Mouse (Mus musculus) limb, embryonic 14.5 days (tissue): Measurements from ENCODE around the gene Ppil6. TPM values are rescaled to one million over a fixed set of nuclear protein-coding genes. Genes with fewer than 3 reads are reported as not detected.

Experiments used
- ATAC-seq: fragments of 200-750 bp; cut with Nextera tagmentation; 2 replicates; pipeline ENCODE4 v1.8.0; 2017; ENCODE audit warnings: low read depth, moderate number of reproducible peaks, moderate TSS enrichment; ENCODE audit not compliant: low FRiP score
- DNase-seq: peaks from one replicate; pipeline ENCODE4 v3.0.0-alpha.2; 2015; ENCODE audit warnings: low spot score
- H3K27ac ChIP-seq: fragments of 300-500 bp; sonication (generic); replicated peaks from 2 replicates; pipeline ENCODE4 v1.5.1; 2014; ENCODE audit warnings: low read depth, mild to moderate bottlenecking, low read length, moderate library complexity, mixed read lengths
- H3K27me3 ChIP-seq: fragments of 300-500 bp; sonication (generic); 2 replicates; pipeline ENCODE4 v1.6.1; 2014; ENCODE audit warnings: low read length, mixed read lengths; ENCODE audit not compliant: control insufficient read depth, insufficient read depth
- H3K36me3 ChIP-seq: fragments of 300-500 bp; sonication (generic); 2 replicates; pipeline ENCODE4 v1.6.1; 2014; ENCODE audit warnings: mild to moderate bottlenecking, low read length, moderate library complexity, mixed read lengths; ENCODE audit not compliant: control insufficient read depth, insufficient read depth
- H3K4me1 ChIP-seq: fragments of 300-500 bp; sonication (generic); 2 replicates; pipeline ENCODE4 v1.6.1; 2014; ENCODE audit warnings: antibody characterized with exemption, low read length, mixed read lengths; ENCODE audit not compliant: control insufficient read depth, insufficient read depth
- H3K4me2 ChIP-seq: fragments of 300-500 bp; sonication (generic); replicated peaks from 2 replicates; pipeline ENCODE4 v1.6.1; 2014; ENCODE audit warnings: low read depth, mild to moderate bottlenecking, low read length, moderate library complexity; ENCODE audit not compliant: severe bottlenecking
- H3K4me3 ChIP-seq: fragments of 300-500 bp; sonication (generic); replicated peaks from 2 replicates; pipeline ENCODE4 v1.5.1; 2014; ENCODE audit warnings: low read length
- H3K9ac ChIP-seq: fragments of 300-500 bp; sonication (generic); 2 replicates; pipeline ENCODE4 v1.6.1; 2014; ENCODE audit warnings: mild to moderate bottlenecking, low read depth, low read length, moderate library complexity; ENCODE audit not compliant: severe bottlenecking
- H3K9me3 ChIP-seq: fragments of 300-500 bp; sonication (generic); 2 replicates; pipeline ENCODE4 v1.6.1; 2016; ENCODE audit warnings: low read length; ENCODE audit not compliant: control insufficient read depth
- POLR2A ChIP-seq: fragments of 200-500 bp; IDR thresholded peaks from 2 replicates; pipeline ENCODE4 v1.8.0; 2012; ENCODE audit warnings: inconsistent platforms, mild to moderate bottlenecking, moderate library complexity, borderline replicate concordance; ENCODE audit not compliant: insufficient read depth, insufficient read length; ENCODE audit errors: extremely low read depth
- WGBS: fragments of 180-500 bp; shearing (Covaris S2); extraction: QIAGEN DNeasy Blood & Tissue Kit; methylation state at CpG from one replicate; pipeline ENCODE4 v1.1.7; 2014; 5-methylcytosine and 5-hydroxymethylcytosine counted together
- polyA plus RNA-seq, 2 experiments: library from polyadenylated mRNA; depleted of rRNA in 1 of 2; stranded (reverse) in 1 of 2; unstranded in 1 of 2; fragments of >200 nt; fragmentation: Nextera tagmentation in 1 of 2; extraction: Ambion mirVana in 1 of 2; gene quantifications; 2 replicates each; pipeline versions ENCODE4 v1.2.1 to v1.2.3; 2012 to 2014

The Ppil6 gene
- polyA plus RNA-seq, 2 experiments, result 0.52 to 0.58 TPM

GRCm38 (mm10) chr10:41473782-41474468, 16.3 kb upstream of the Ppil6 start:
- DNase-seq, result no peak
- no peak for ATAC-seq
- no peak for TF ChIP-seq POLR2A
- no peak overlapping the region for H3K4me2 ChIP-seq
- H3K27me3 ChIP-seq, result no peaks in the 10 kb centered on the region
- H3K27ac ChIP-seq, result no peak overlapping the region
- no peaks in the 10 kb centered on the region for H3K9me3 ChIP-seq
- no peak overlapping the region for H3K9ac ChIP-seq
- H3K36me3 ChIP-seq, result 0 out of 2 replicates have a peak, but pooled peaks cover 11% of the 10 kb centered on the region
- 79% methylated on average over 6 of the region's 6 CpGs for WGBS
- no peak overlapping the region for H3K4me3 ChIP-seq
- peaks cover 19% of the 10 kb centered on the region for H3K4me1 ChIP-seq

- H3K4me2 ChIP-seq, result no peak overlapping the region
Measured at GRCm38 (mm10) chr10:41474981-41475391, 15.3 kb upstream of the Ppil6 start.

GRCm38 (mm10) chr10:41476171-41477017, 13.8 kb upstream of the Ppil6 start, which contains the start of gene Mical1:
Gene Mical1, plus strand, starts transcription at chr10:41476314.
- DNase-seq (peak; percentile 67), ATAC-seq (peak; percentile 71)
- peaks cover 19% of the 10 kb centered on the region for H3K4me1 ChIP-seq
- H3K9ac ChIP-seq, result peak within 1 kb of the TSS; percentile 76
- peaks cover 26% of the 10 kb centered on the region for H3K36me3 ChIP-seq
- H3K4me2 ChIP-seq, result peak within 1 kb of the TSS; percentile 67
- H3K27ac ChIP-seq, result peak within 1 kb of the TSS; percentile 84
- 1% methylated on average over 35 of the region's 35 CpGs for WGBS
- peak within 1 kb of the TSS; percentile 64 for H3K4me3 ChIP-seq
- H3K9me3 ChIP-seq, result no peaks in the 10 kb centered on the region
- TF ChIP-seq POLR2A, result peak; percentile 65; the same call in 1 of the 2 replicates
- H3K27me3 ChIP-seq, result no peaks in the 10 kb centered on the region

More at GRCm38 (mm10) chr10:41474981-41475391, 15.3 kb upstream of the Ppil6 start:
- Histone ChIP-seq H3K27ac (0 out of 2 replicates have a peak overlapping the region, but pooled peaks have one; percentile 38), H3K36me3 (peaks cover 19% of the 10 kb centered on the region), H3K9ac (no peak overlapping the region), H3K27me3 (no peaks in the 10 kb centered on the region), H3K4me3 (no peak overlapping the region), H3K9me3 (no peaks in the 10 kb centered on the region), H3K4me1 (peaks cover 19% of the 10 kb centered on the region)
- TF ChIP-seq POLR2A, result no peak
- no peak for DNase-seq
- WGBS, result 52% methylated on average over 1 of the region's 1 CpGs
- ATAC-seq, result no peak

GRCm38 (mm10) chr10:41477018-41477277, 13.3 kb upstream of the Ppil6 start:
- DNase-seq, result peak; percentile 35
- WGBS, result 3% methylated on average over 9 of the region's 9 CpGs
- peak overlapping the region; percentile 64 for H3K4me3 ChIP-seq
- peak overlapping the region; percentile 76 for H3K9ac ChIP-seq
- TF ChIP-seq POLR2A, result no peak
- no peaks in the 10 kb centered on the region for H3K9me3 ChIP-seq
- no peaks in the 10 kb centered on the region for H3K27me3 ChIP-seq
- H3K27ac ChIP-seq, result peak overlapping the region; percentile 84
- H3K36me3 ChIP-seq, result peaks cover 32% of the 10 kb centered on the region
- peak overlapping the region; percentile 67 for H3K4me2 ChIP-seq
- peak; percentile 10; the same call in 1 of the 2 replicates for ATAC-seq
- H3K4me1 ChIP-seq, result peaks cover 19% of the 10 kb centered on the region
